Mouse (Mus musculus): ENCODE data around the gene Mrpl55. TPM values are rescaled to one million over a fixed set of nuclear protein-coding genes. Genes with fewer than 3 reads are reported as not detected.

The Mrpl55 gene
- total and polyA plus RNA-seq, 3 experiments, result 68.5 to 75.5 TPM; not detected in 1

DNA sequence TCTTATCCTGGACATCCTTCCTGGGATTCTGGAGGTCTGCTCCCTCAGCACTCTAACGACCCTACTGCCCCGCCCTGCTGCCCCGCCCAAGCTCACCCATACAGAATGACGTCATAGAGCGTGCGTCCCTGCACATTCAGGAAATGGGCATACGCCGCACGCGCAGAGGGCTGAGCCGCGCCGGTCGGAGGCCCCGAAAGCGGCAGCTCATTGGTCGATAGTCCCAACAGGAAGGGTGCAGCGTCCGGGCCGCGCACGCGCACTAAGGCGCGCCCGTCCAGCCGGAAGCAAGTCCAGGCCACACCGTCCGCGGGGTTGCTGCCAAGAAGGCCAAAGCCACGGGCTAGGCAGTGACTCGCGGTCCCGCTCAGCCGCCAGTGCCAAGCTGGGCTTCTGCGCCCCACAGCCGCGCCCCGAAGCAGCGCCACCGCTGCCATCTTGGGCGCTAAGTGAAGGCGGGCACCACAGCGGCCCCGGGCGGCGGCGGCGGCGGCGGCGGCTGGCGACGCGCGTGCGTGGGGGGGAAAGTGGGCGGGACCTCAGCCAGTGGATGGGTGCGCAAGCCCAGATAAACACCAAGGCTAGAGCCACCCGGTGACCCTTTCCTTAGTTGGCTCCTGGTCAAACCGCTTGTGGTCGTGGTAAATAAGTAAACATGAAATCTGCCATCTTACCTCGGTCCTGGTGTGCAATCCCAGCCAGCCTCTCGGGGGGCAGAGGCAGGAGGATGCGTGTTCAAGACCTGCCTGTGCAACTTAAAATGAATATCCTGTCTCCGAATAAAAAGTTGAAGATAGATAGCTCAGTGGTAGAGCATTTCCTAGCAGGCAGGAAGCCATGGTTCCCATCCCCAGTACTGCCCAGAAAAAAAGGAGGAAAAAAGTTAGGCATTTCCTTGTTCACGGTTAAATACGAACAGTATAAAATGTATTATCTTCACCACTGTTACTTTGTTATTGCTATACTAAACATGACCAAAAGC, 38.7 kb upstream of the Mrpl55 start, which contains the start of gene Iba57:
TSS of gene Iba57 (minus strand) at position 485 of the 982 bp plus-strand sequence.
- H3K4me3 ChIP-seq (ENCODE audit: control insufficient read depth in 1 of 2, insufficient read depth in 1 of 2, low read depth in 2 of 2, low read length in 2 of 2), result peak within 1 kb of the TSS; percentile 75 to 81
- peaks cover 10% of the 10 kb centered on the region for H3K79me2 ChIP-seq (ENCODE audit: control insufficient read depth, insufficient read depth, low read length, poor library complexity)
- H3K4me1 ChIP-seq (ENCODE audit: control insufficient read depth in 1 of 2, insufficient read depth in 2 of 2, low read length in 2 of 2), result peaks cover 22 to 37% of the 10 kb centered on the region in 2 experiments
- DNase-seq (ENCODE audit: low read depth, low spot score), result peak; percentile 100
- no peaks in the 10 kb centered on the region for H3K9me3 ChIP-seq (replicated peaks; ENCODE audit: insufficient read depth, low read length)
- H3K27ac ChIP-seq (ENCODE audit: control insufficient read depth, low read depth, low read length), result peak within 1 kb of the TSS; percentile 97
- H3K27me3 ChIP-seq (ENCODE audit: control insufficient read depth in 1 of 2, insufficient read depth in 2 of 2, low read length in 2 of 2), result no peaks in the 10 kb centered on the region
- H3K36me3 ChIP-seq (ENCODE audit: control insufficient read depth in 1 of 2, insufficient read depth in 2 of 2, low read length in 2 of 2), result peaks cover 0 to 31% of the 10 kb centered on the region in 2 experiments; a peak in 2 of 4 replicates
- H3K9ac ChIP-seq (ENCODE audit: control insufficient read depth, low read depth, low read length, poor library complexity, severe bottlenecking), result peak within 1 kb of the TSS; percentile 93
- TF ChIP-seq ZKSCAN1 (IDR thresholded peaks at IDR 0.05; ENCODE audit: low read depth, low read length) (no peak), MAZ (IDR thresholded peaks at IDR 0.05; ENCODE audit: low read depth, low read length) (peak; percentile 98), RAD21 (IDR thresholded peaks at IDR 0.05; ENCODE audit: low read depth, low read length) (no peak), MAX (IDR thresholded peaks at IDR 0.05; ENCODE audit: low read length) (peak; percentile 89), MEF2A (IDR thresholded peaks at IDR 0.05; ENCODE audit: extremely low read depth, insufficient replicate concordance, low read depth, low read length, poor library complexity, severe bottlenecking) (peak; percentile 56; the same call in 1 of the 2 replicates), ETS1 (IDR thresholded peaks at IDR 0.05; ENCODE audit: low read depth, low read length) (peak; percentile 88), USF2 (IDR thresholded peaks at IDR 0.05; ENCODE audit: borderline replicate concordance in 1 of 2, insufficient read depth in 1 of 2, low read depth in 1 of 2, low read length in 2 of 2) (no peak), HCFC1 (IDR thresholded peaks at IDR 0.05; ENCODE audit: low read depth, low read length) (peak; percentile 92), TCF12 (IDR thresholded peaks at IDR 0.05; ENCODE audit: low read depth, low read length) (peak; percentile 74), USF1 (IDR thresholded peaks at IDR 0.05; ENCODE audit: low read depth, low read length) (peak; percentile 17; the same call in 1 of the 2 replicates), GATA1 (IDR thresholded peaks at IDR 0.05; ENCODE audit: low read depth, low read length) (peak; percentile 30; the same call in 1 of the 2 replicates), ZMIZ1 (IDR thresholded peaks at IDR 0.05; ENCODE audit: low read depth, low read length) (peak; percentile 73), MAFK (IDR thresholded peaks at IDR 0.05; ENCODE audit: borderline replicate concordance, low read depth, low read length) (0 out of 2 replicates have a peak, but pooled peaks have one; percentile 45), NELFE (IDR thresholded peaks at IDR 0.05; ENCODE audit: low read depth, low read length) (peak; percentile 94), UBTF (IDR thresholded peaks at IDR 0.05; ENCODE audit: borderline replicate concordance, insufficient read depth, low read depth, low read length) (no peak), KAT2A (conservative IDR thresholded peaks at IDR 0.05; ENCODE audit: low read depth, low read length) (peak; percentile 88), ZC3H11A (IDR thresholded peaks at IDR 0.05; ENCODE audit: low read depth, low read length) (no peak), POLR2AphosphoS2 (IDR thresholded peaks at IDR 0.05; ENCODE audit: low read length) (peak; percentile 88), CHD2 (IDR thresholded peaks at IDR 0.05; ENCODE audit: low read length) (no peak), TAL1 (IDR thresholded peaks at IDR 0.05; ENCODE audit: low read length) (peak; percentile 75), POLR2A (IDR thresholded peaks at IDR 0.05; ENCODE audit: control insufficient read depth in 1 of 2, insufficient read depth in 1 of 2, low read depth in 1 of 2, low read length in 2 of 2, poor library complexity in 1 of 2) (peak; percentile 92 to 93), MXI1 (IDR thresholded peaks at IDR 0.05; ENCODE audit: low read depth, low read length) (peak; percentile 85), E2F4 (IDR thresholded peaks at IDR 0.05; ENCODE audit: borderline replicate concordance, low read depth, low read length) (peak; percentile 46; the same call in 1 of the 2 replicates), MYB (IDR thresholded peaks at IDR 0.05; ENCODE audit: low read depth, low read length) (0 out of 2 replicates have a peak, but pooled peaks have one; percentile 17), POLR2AphosphoS5 (IDR thresholded peaks at IDR 0.05; ENCODE audit: borderline replicate concordance, low read depth, low read length) (no peak), SIN3A (IDR thresholded peaks at IDR 0.05; ENCODE audit: low read length) (peak; percentile 90), SMC3 (IDR thresholded peaks at IDR 0.05; ENCODE audit: low read depth, low read length) (peak; percentile 18; the same call in 1 of the 2 replicates), NRF1 (IDR thresholded peaks at IDR 0.05; ENCODE audit: insufficient read depth, low read depth, low read length, poor library complexity, severe bottlenecking) (peak; percentile 79), BHLHE40 (IDR thresholded peaks at IDR 0.05; ENCODE audit: borderline replicate concordance, low read depth, low read length) (peak; percentile 93), GABPA (IDR thresholded peaks at IDR 0.05; ENCODE audit: low read depth, low read length) (no peak), ELF1 (IDR thresholded peaks at IDR 0.05; ENCODE audit: low read depth, low read length) (peak; percentile 100), CHD1 (IDR thresholded peaks at IDR 0.05; ENCODE audit: low read depth, low read length) (peak; percentile 68; the same call in 1 of the 2 replicates), MYC (IDR thresholded peaks at IDR 0.05; ENCODE audit: low read depth, low read length) (peak; percentile 91), EP300 (IDR thresholded peaks at IDR 0.05; ENCODE audit: low read depth in 1 of 2, low read length in 2 of 2) (peak; percentile 26 to 75)
